Mouse (Mus musculus): ENCODE measurements around the gene Gtsf2.

- no peak for TF ChIP-seq CTCF (IDR thresholded peaks at IDR 0.05; ENCODE audit: borderline replicate concordance, extremely low read depth, insufficient read depth, insufficient read length)
- TF ChIP-seq POLR2A (IDR thresholded peaks at IDR 0.05; ENCODE audit: borderline replicate concordance, extremely low read depth, insufficient read depth, insufficient read length, poor library complexity, severe bottlenecking): no peak
These were observed 21.3 kb downstream of the Gtsf2 start for GRCm38 (mm10) chr15:103427017-103427416.

Measured in brain, embryonic 14.5 days (tissue).